Mouse (Mus musculus) kidney, embryonic 16.5 days (tissue): ENCODE measurements around the gene Scnn1b. TPM values are rescaled to one million over a fixed set of nuclear protein-coding genes. Genes with fewer than 3 reads are reported as not detected.

Source experiments
- ATAC-seq: fragments of 200-750 bp; cut with Nextera tagmentation; 2 replicates; pipeline ENCODE4 v1.8.0; 2017; ENCODE audit warnings: moderate TSS enrichment; ENCODE audit not compliant: low FRiP score, low TSS enrichment
- H3K27ac ChIP-seq: fragments of 300-500 bp; sonication (generic); 2 replicates; pipeline ENCODE4 v1.5.1; 2014; ENCODE audit warnings: low read length
- H3K27me3 ChIP-seq: fragments of 300-500 bp; sonication (generic); 2 replicates; pipeline ENCODE4 v1.6.1; 2014; ENCODE audit warnings: low read length, control low read depth, mixed read lengths; ENCODE audit not compliant: insufficient read depth
- H3K36me3 ChIP-seq: fragments of 300-500 bp; sonication (generic); 2 replicates; pipeline ENCODE4 v1.6.1; 2014; ENCODE audit warnings: low read length, control low read depth, mixed read lengths; ENCODE audit not compliant: insufficient read depth
- H3K4me1 ChIP-seq: fragments of 300-500 bp; sonication (generic); 2 replicates; pipeline ENCODE4 v1.6.1; 2014; ENCODE audit warnings: low read length, control low read depth, mixed read lengths; ENCODE audit not compliant: insufficient read depth
- H3K4me2 ChIP-seq: fragments of 300-500 bp; sonication (generic); replicated peaks from 2 replicates; pipeline ENCODE4 v1.6.1; 2014; ENCODE audit warnings: low read depth, low read length
- H3K4me3 ChIP-seq: fragments of 300-500 bp; sonication (generic); 2 replicates; pipeline ENCODE4 v1.5.1; 2014; ENCODE audit warnings: mild to moderate bottlenecking, low read length
- H3K9ac ChIP-seq: fragments of 300-500 bp; sonication (generic); replicated peaks from 2 replicates; pipeline ENCODE4 v1.6.1; 2014; ENCODE audit warnings: low read length
- H3K9me3 ChIP-seq: fragments of 300-500 bp; sonication (generic); 2 replicates; pipeline ENCODE4 v1.6.1; 2016; ENCODE audit warnings: low read length, control low read depth
- WGBS: fragments of 180-500 bp; shearing (Covaris S2); extraction: QIAGEN DNeasy Blood & Tissue Kit; methylation state at CpG from one replicate; pipeline ENCODE4 v1.1.7; 2014; 5-methylcytosine and 5-hydroxymethylcytosine counted together
- polyA plus RNA-seq: library from polyadenylated mRNA; unstranded; fragments of >200 nt; fragmentation: Nextera tagmentation; extraction: Ambion mirVana; gene quantifications from 2 replicates; pipeline ENCODE4 v1.2.1, GENCODE M21; 2015

Scnn1b gene
- polyA plus RNA-seq, 1 experiment from 2014 or later: 57.8 TPM

DNA sequence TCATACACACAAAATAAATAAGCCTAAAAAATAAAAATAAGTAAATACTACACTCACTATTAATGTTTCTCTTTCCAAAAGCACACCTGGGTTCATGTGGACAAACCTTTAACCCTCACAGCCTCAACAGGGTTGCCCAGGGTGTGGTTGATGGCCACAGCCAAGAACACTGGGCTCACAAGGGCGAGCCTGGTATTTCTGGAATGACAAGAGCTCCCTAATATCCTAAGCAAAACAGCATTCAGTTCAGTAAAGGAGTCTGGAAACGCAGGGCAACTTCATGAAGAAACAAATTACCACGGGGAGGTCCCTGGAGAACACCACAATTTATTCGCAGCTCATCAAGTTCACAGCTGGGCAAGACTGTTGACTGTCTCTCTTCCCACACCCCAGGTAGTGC is 82.7 kb downstream of the Scnn1b start:
- Histone ChIP-seq H3K36me3 (peaks cover 18% of the 10 kb centered on the region; the same call in 1 of the 2 replicates), H3K4me3 (no peak overlapping the region), H3K27me3 (no peaks in the 10 kb centered on the region), H3K9me3 (no peaks in the 10 kb centered on the region), H3K4me2 (no peak overlapping the region), H3K9ac (no peak overlapping the region), H3K27ac (no peak overlapping the region), H3K4me1 (no peaks in the 10 kb centered on the region)
- 78% methylated on average over 4 of the region's 4 CpGs for WGBS
- no peak for ATAC-seq

DNA sequence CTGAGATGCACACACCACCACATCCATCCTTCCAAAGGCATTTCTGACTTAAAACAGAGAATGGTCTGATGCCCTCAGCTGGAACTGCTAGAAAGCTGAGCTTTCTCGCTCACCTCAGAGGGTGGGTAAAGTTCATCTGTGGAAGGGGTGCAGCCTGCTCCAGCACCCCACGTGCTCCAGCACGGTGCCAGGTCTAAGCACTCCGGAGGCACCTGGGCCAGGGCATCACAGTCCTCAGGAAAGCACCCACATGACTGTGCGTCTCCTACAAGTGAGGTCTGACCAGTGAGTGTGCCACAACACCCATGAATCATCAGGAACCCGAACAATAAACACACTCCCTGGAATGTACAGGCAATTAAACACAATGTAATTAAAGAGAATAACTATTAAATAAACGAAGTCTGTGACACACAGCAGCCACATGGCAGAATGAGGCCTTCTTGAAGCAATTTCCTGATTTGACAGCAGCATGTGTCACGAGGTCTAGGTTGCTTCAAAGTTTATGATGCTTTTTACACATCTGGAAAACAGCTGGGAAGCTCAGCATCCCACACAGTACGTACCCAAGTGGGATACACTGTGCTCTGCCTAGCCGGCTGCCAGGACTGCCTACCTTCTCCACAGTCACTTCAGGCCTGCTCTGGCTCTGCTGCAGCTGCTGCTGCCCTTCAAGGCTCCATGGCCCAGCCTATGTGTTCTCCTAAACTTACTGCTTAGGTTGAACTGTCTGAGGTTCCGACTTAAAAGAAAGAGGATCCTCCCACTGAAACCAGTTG is 90.2 kb downstream of the Scnn1b start:
- peak; percentile 39; the same call in 1 of the 2 replicates for ATAC-seq
- Histone ChIP-seq H3K9me3 (no peaks in the 10 kb centered on the region), H3K4me3 (no peak overlapping the region), H3K36me3 (peaks cover 13% of the 10 kb centered on the region; the same call in 1 of the 2 replicates), H3K4me2 (no peak overlapping the region), H3K27me3 (no peaks in the 10 kb centered on the region), H3K27ac (no peak overlapping the region), H3K9ac (no peak overlapping the region), H3K4me1 (no peaks in the 10 kb centered on the region)
- WGBS: 55% methylated on average over 11 of the region's 11 CpGs

DNA sequence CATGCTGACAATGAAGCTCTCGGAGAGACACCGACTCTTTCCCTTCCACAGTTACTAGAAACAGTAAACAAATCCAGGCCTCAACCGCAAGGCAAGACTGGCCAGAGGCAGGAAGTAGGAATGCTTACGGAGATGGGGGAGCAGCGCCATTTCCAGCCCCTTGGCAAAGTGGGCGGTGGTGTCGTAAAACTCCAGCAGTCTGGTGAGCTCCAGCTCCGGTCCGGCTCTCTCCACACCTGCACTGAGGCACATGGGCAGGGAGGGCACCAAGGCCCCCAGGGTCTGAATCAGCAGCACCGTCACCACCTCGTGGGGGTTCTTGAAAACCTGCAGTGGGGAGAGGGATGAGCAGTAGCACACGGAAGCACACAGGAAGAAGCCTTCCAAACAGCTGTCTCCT is 91.0 kb downstream of the Scnn1b start:
- no peaks in the 10 kb centered on the region for H3K4me1 ChIP-seq
- H3K9me3 ChIP-seq: no peaks in the 10 kb centered on the region
- H3K27me3 ChIP-seq: no peaks in the 10 kb centered on the region
- H3K4me2 ChIP-seq: no peak overlapping the region
- no peak for ATAC-seq
- no peak overlapping the region for H3K4me3 ChIP-seq
- H3K9ac ChIP-seq: no peak overlapping the region
- 45% methylated on average over 12 of the region's 12 CpGs for WGBS
- peaks cover 14% of the 10 kb centered on the region; the same call in 1 of the 2 replicates for H3K36me3 ChIP-seq
- H3K27ac ChIP-seq: no peak overlapping the region

DNA sequence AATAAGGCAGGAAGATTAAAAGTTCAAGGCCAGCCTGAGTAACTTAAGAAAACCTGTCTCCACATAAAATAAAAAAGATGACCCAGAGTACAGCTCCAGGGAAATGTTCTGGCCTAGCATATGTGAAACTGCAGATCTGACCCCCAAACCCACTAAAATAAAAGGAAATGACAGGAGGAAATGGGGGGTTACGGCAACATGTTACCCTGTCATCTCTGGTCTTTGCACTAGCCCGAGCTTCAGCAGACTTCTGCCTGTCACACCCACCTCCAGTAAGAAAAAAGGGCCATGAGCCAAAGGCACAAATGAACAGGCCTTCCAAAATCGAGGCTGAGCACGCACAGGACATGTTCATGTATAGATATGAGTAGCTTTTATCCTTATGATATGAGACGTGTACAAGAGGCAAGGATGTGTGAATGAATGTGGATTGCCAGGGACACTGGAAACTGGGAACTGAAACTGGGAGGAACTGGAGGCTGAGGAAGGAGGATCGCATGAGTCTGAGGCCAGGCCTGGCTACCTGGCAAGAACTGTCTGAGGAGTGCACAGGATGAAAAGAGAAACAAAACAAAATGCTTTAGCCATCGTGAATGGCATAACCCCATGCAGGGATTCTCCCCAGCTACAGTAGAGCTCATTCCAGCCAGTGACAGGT is 97.2 kb downstream of the Scnn1b start:
- 72% methylated on average over 7 of the region's 7 CpGs for WGBS
- no peak overlapping the region for H3K4me3 ChIP-seq

DNA sequence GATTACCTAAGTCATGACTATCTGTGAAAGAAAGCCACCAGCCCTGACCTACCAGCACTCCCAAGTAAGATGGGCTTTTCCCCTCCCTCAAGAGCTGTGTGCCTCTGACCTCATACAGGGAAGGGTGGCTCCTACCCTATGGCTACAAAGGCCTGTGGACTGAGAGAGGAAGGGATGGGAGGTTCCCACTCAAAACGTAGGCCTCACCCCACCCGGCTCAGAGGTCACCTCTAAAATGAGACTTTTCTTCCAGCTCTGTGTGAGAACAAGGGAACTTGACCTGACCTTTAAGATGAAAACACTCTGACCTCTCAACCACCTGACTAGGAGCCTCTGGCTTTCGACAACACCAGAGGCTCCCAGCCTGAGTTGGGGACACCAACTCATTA is 97.7 kb downstream of the Scnn1b start:
- H3K4me3 ChIP-seq: no peak overlapping the region
- no peaks in the 10 kb centered on the region for H3K27me3 ChIP-seq
- no peak overlapping the region for H3K4me2 ChIP-seq
- H3K36me3 ChIP-seq: peaks cover 12% of the 10 kb centered on the region; the same call in 1 of the 2 replicates
- ATAC-seq: 0 out of 2 replicates have a peak, but pooled peaks have one; percentile 46
- H3K9me3 ChIP-seq: peaks cover 4% of the 10 kb centered on the region; the same call in 1 of the 2 replicates
- H3K9ac ChIP-seq: no peak overlapping the region
- 52% methylated on average over 3 of the region's 3 CpGs for WGBS
- H3K27ac ChIP-seq: no peak overlapping the region
- H3K4me1 ChIP-seq: no peaks in the 10 kb centered on the region

More for the DNA sequence above, 97.2 kb downstream of the Scnn1b start:
- H3K27me3 ChIP-seq: no peaks in the 10 kb centered on the region
- no peak for ATAC-seq
- H3K4me2 ChIP-seq: no peak overlapping the region
- H3K36me3 ChIP-seq: peaks cover 12% of the 10 kb centered on the region; the same call in 1 of the 2 replicates
- peaks cover 4% of the 10 kb centered on the region; the same call in 1 of the 2 replicates for H3K9me3 ChIP-seq
- H3K9ac ChIP-seq: no peak overlapping the region
- H3K4me1 ChIP-seq: no peaks in the 10 kb centered on the region
- H3K27ac ChIP-seq: no peak overlapping the region

DNA sequence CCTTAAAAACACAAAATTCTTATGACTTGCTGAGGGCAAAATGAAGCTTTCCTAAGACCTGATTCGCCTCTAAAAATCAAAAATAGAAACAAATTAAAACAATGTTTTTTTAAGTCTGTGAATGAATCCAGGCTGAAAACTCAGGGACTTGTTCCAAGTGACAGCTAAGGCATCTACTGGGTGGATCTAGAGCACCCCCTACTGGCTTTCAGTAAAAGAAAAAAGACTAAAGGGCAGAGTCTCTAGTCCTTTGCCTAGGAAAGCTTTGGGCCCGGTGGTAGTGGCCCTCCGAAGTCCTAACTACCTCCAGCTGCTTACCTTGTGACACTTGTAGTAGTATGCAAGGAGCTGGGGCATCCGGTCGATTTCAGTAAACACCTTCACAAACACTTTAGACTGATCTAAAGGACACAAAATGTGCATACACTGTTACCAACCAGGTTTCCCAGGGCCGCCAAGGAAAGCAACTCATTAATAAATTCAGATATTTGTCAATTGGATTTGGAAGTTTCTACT is 99.1 kb downstream of the Scnn1b start:
- WGBS: 64% methylated on average over 6 of the region's 6 CpGs
- H3K9ac ChIP-seq: no peak overlapping the region
- H3K4me1 ChIP-seq: no peaks in the 10 kb centered on the region
- no peak overlapping the region for H3K4me3 ChIP-seq
- H3K4me2 ChIP-seq: no peak overlapping the region
- no peak for ATAC-seq
- H3K36me3 ChIP-seq: peaks cover 12% of the 10 kb centered on the region; the same call in 1 of the 2 replicates
- peaks cover 4% of the 10 kb centered on the region; the same call in 1 of the 2 replicates for H3K9me3 ChIP-seq
- no peak overlapping the region for H3K27ac ChIP-seq
- no peaks in the 10 kb centered on the region for H3K27me3 ChIP-seq

DNA sequence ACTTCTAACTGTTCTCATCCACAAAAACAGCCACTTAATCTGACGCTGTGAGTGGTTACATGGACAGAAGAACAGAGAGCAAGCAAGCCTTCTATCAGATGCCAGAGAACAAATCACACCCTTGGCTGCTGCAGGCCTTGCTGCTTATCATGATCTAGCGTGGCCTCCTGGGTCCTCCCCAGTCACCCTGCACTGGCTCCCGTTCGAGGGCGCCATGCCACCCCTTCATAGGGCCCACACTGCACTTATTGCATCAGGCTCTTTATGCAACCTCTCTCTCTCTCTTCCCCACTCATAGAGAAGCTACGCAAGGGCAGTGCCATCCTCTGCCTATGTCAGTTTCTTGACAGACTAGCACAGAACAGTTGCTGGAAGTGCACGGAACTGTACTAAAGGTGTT is 101.3 kb downstream of the Scnn1b start:
- peaks cover 12% of the 10 kb centered on the region for H3K36me3 ChIP-seq
- H3K9me3 ChIP-seq: peaks cover 4% of the 10 kb centered on the region; the same call in 1 of the 2 replicates
- ATAC-seq: no peak
- H3K27me3 ChIP-seq: no peaks in the 10 kb centered on the region
- H3K4me3 ChIP-seq: no peak overlapping the region
- no peaks in the 10 kb centered on the region for H3K4me1 ChIP-seq
- H3K4me2 ChIP-seq: no peak overlapping the region
- WGBS: 88% methylated on average over 7 of the region's 7 CpGs
- H3K9ac ChIP-seq: no peak overlapping the region
- H3K27ac ChIP-seq: no peak overlapping the region

Other genes starting within 250 kb of the Scnn1b start
- 2.0 and 2.1 TPM in 2 replicates for gene Usp31, start 157.8 kb upstream of the Scnn1b start, polyA plus RNA-seq
- 38.7 and 40.7 TPM in 2 replicates for gene Scnn1g, start 130.6 kb upstream of the Scnn1b start, polyA plus RNA-seq
- gene Cog7, start 116.7 kb downstream of the Scnn1b start, polyA plus RNA-seq: 32.9 and 33.0 TPM in 2 replicates
- gene Gga2, start 156.2 kb downstream of the Scnn1b start, polyA plus RNA-seq: 89.3 and 89.6 TPM in 2 replicates
- gene Ubfd1, start 202.1 kb downstream of the Scnn1b start, polyA plus RNA-seq: 58.5 and 64.3 TPM in 2 replicates
- gene Ears2, start 202.2 kb downstream of the Scnn1b start, polyA plus RNA-seq: 18.2 and 19.4 TPM in 2 replicates
- gene Ndufab1, start 236.8 kb downstream of the Scnn1b start, polyA plus RNA-seq: 713 and 761 TPM in 2 replicates